Mouse (Mus musculus): ENCODE results near the gene Foxo1.

GRCm38 (mm10) chr3:52390766-52391665, 122.9 kb downstream of the Foxo1 start:
- TF ChIP-seq GATA1 (IDR thresholded peaks at IDR 0.05; ENCODE audit: borderline replicate concordance, low read length) (no peak), FLI1 (IDR thresholded peaks at IDR 0.05; ENCODE audit: low read length) (no peak)

Measured in megakaryocyte, embryonic 14.5 days (primary cell).